In the genomic region with DNA sequence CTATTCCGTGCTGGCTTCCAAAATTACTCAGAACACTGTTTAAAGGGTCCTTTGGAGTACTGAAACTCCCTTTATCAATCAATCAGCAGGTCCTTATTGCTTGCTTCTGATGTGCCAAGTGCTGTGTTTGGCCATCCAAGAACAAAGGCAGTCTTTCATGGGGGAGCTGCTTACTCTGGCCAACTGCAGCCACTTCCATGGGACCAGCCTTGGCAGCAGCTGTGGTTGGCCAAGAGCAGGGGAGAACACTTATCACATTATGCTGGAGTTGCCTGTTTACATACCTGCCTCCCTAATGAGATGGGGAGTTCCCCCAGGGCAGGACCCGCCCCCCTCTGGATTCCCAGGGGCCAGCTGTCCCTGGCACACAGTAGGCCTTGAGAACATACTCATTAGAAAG, we compare ENCODE assay signal across 14 mouse cellular contexts.
DNase-seq lines count a peak whose midpoint lies in the region; ATAC-seq lines count a peak whose summit lies in the region.
"Had no signal": no experiment of that assay in that cellular context is flagged by ENCODE, and none has a peak within 500 bp of the region (broad histone marks: within the 10 kb centered on the region; RNA-seq: fewer than 3 reads in every experiment).

No protein-coding gene starts in this region.

- H3K4me3 ChIP-seq in kidney, embryonic 16.5 days (ENCODE audit: low read length): no peak overlapping the region
- H3K4me3 ChIP-seq in midbrain, embryonic 16.5 days (ENCODE audit: low read depth, low read length): no peak overlapping the region
- H3K4me3 ChIP-seq in midbrain, embryonic 13.5 days (replicated peaks): no peak overlapping the region
- H3K4me3 ChIP-seq in limb, embryonic 15.5 days: no peak overlapping the region
- H3K4me3 ChIP-seq: left cerebral cortex, adult 2 months had no signal

- WGBS in kidney, embryonic 16.5 days: 73% methylated on average over 2 of the region's 2 CpGs
- WGBS in midbrain, embryonic 16.5 days: 87% methylated on average over 2 of the region's 2 CpGs
- 72% methylated on average over 2 of the region's 2 CpGs for WGBS in midbrain, embryonic 13.5 days
- 60% methylated on average over 2 of the region's 2 CpGs for WGBS in limb, embryonic 15.5 days

- no peak for DNase-seq in kidney, postnatal 4 days
- peak; percentile 77 for DNase-seq in fibroblast of lung, adult 2 months (ENCODE audit: low read depth)
- DNase-seq in spleen, postnatal 14 days (ENCODE audit: low spot score in 2 of 2): no peak
- DNase-seq: cerebellum, adult 9-10 months; embryo, embryonic 11 days; heart, postnatal 14 days; kidney, postnatal 14 days; thymus, postnatal 36 days had no signal

- no peak overlapping the region for H3K27ac ChIP-seq in kidney, embryonic 16.5 days (ENCODE audit: low read length)
- no peak overlapping the region for H3K27ac ChIP-seq in midbrain, embryonic 16.5 days (ENCODE audit: low read length)
- no peak overlapping the region for H3K27ac ChIP-seq in midbrain, embryonic 13.5 days
- no peak overlapping the region for H3K27ac ChIP-seq in limb, embryonic 15.5 days
- H3K27ac ChIP-seq: left cerebral cortex, adult 2 months had no signal

- no peaks in the 10 kb centered on the region for H3K36me3 ChIP-seq in kidney, embryonic 16.5 days (ENCODE audit: insufficient read depth, low read length)
- no peaks in the 10 kb centered on the region for H3K36me3 ChIP-seq in midbrain, embryonic 16.5 days (ENCODE audit: control insufficient read depth, insufficient read depth, low read length)
- peaks cover 3% of the 10 kb centered on the region; the same call in 1 of the 2 replicates for H3K36me3 ChIP-seq in midbrain, embryonic 13.5 days
- H3K36me3 ChIP-seq in limb, embryonic 15.5 days: 0 out of 2 replicates have a peak, but pooled peaks cover 5% of the 10 kb centered on the region

- no peaks in the 10 kb centered on the region for H3K27me3 ChIP-seq in kidney, embryonic 16.5 days (ENCODE audit: insufficient read depth, low read length)
- no peaks in the 10 kb centered on the region for H3K27me3 ChIP-seq in midbrain, embryonic 16.5 days (ENCODE audit: control insufficient read depth, insufficient read depth, low read depth, low read length)
- no peaks in the 10 kb centered on the region for H3K27me3 ChIP-seq in midbrain, embryonic 13.5 days
- no peaks in the 10 kb centered on the region for H3K27me3 ChIP-seq in limb, embryonic 15.5 days

- no peak overlapping the region for H3K9ac ChIP-seq in kidney, embryonic 16.5 days (replicated peaks; ENCODE audit: low read length)
- H3K9ac ChIP-seq in midbrain, embryonic 16.5 days (ENCODE audit: low read depth, low read length): no peak overlapping the region
- H3K9ac ChIP-seq in midbrain, embryonic 13.5 days (replicated peaks): no peak overlapping the region
- H3K9ac ChIP-seq in limb, embryonic 15.5 days: no peak overlapping the region

- peaks cover 20% of the 10 kb centered on the region for H3K4me1 ChIP-seq in kidney, embryonic 16.5 days (ENCODE audit: insufficient read depth, low read length)
- H3K4me1 ChIP-seq in midbrain, embryonic 16.5 days (ENCODE audit: control insufficient read depth, insufficient read depth, low read length): peaks cover 4% of the 10 kb centered on the region
- H3K4me1 ChIP-seq in midbrain, embryonic 13.5 days (replicated peaks): peaks cover 8% of the 10 kb centered on the region; the same call in 1 of the 2 replicates
- peaks cover 11% of the 10 kb centered on the region; the same call in 1 of the 2 replicates for H3K4me1 ChIP-seq in limb, embryonic 15.5 days

- H3K4me2 ChIP-seq in kidney, embryonic 16.5 days (replicated peaks; ENCODE audit: low read depth, low read length): no peak overlapping the region
- no peak overlapping the region for H3K4me2 ChIP-seq in midbrain, embryonic 16.5 days (ENCODE audit: low read length)
- no peak overlapping the region for H3K4me2 ChIP-seq in midbrain, embryonic 13.5 days (replicated peaks)
- H3K4me2 ChIP-seq in limb, embryonic 15.5 days: no peak overlapping the region

- no peaks in the 10 kb centered on the region for H3K9me3 ChIP-seq in kidney, embryonic 16.5 days (ENCODE audit: low read length)
- H3K9me3 ChIP-seq in midbrain, embryonic 16.5 days (replicated peaks; ENCODE audit: control insufficient read depth, low read length, poor library complexity, severe bottlenecking): no peaks in the 10 kb centered on the region
- no peaks in the 10 kb centered on the region for H3K9me3 ChIP-seq in midbrain, embryonic 13.5 days
- H3K9me3 ChIP-seq in limb, embryonic 15.5 days: no peaks in the 10 kb centered on the region

- ATAC-seq in kidney, embryonic 16.5 days (ENCODE audit: low FRiP score, low TSS enrichment): 0 out of 2 replicates have a peak, but pooled peaks have one; percentile 22
- ATAC-seq in midbrain, embryonic 16.5 days: peak; percentile 37; the same call in 1 of the 2 replicates
- ATAC-seq in midbrain, embryonic 13.5 days: no peak
- ATAC-seq in limb, embryonic 15.5 days (ENCODE audit: insufficient number of reproducible peaks, low FRiP score, low TSS enrichment, low read depth): peak; percentile 40; the same call in 1 of the 2 replicates
- ATAC-seq in activated CD4-positive, CD25-positive, alpha-beta regulatory T cell, adult 4 months: no peak

Comparison
In these comparisons a context has a peak if more than half of its experiments do, and no peak if none do; other contexts are left out.
1. ATAC-seq: peak in kidney, embryonic 16.5 days (single experiment), midbrain, embryonic 16.5 days (single experiment) and limb, embryonic 15.5 days (single experiment); none in midbrain, embryonic 13.5 days (single experiment) and activated CD4-positive, CD25-positive, alpha-beta regulatory T cell, adult 4 months (single experiment).